Mouse (Mus musculus): ENCODE measurements at regions not wholly inside any gene's neighbourhood (a gene's known extent, or its start where the extent isn't known, plus 50 kb on each side); places are given as distances from the start of the nearest gene placed in this dataset.

GRCm38 (mm10) chr12:26733822-26734557 is 265.0 kb downstream of the Cmpk2 start:
- Histone ChIP-seq H3K27me3 (ENCODE audit: control insufficient read depth, insufficient read depth, low read length) (no peaks in the 10 kb centered on the region), H3K4me2 (ENCODE audit: low read depth) (no peak overlapping the region), H3K4me1 (replicated peaks; ENCODE audit: control insufficient read depth in 2 of 2, insufficient read depth in 2 of 2, low read length in 1 of 2) (no peaks in the 10 kb centered on the region), H3K9me3 (ENCODE audit: control insufficient read depth, low read length) (no peaks in the 10 kb centered on the region), H3K9ac (replicated peaks) (no peak overlapping the region), H3K36me3 (replicated peaks; ENCODE audit: control insufficient read depth, insufficient read depth, low read depth) (no peaks in the 10 kb centered on the region), H3K27ac (no peak overlapping the region), H3K4me3 (ENCODE audit: insufficient read depth in 1 of 2, low read depth in 2 of 2, low read length in 2 of 2) (no peak overlapping the region)
- TF ChIP-seq EP300 (IDR thresholded peaks at IDR 0.05; ENCODE audit: low read depth) (no peak), CTCF (IDR thresholded peaks at IDR 0.05; ENCODE audit: low read depth) (no peak)
- DNase-seq (ENCODE audit: low read depth in 3 of 3, low spot score in 3 of 3) (no peak), ATAC-seq (ENCODE audit: insufficient read depth) (no peak)
- 40% methylated on average over 4 of the region's 4 CpGs for WGBS (ENCODE audit: insufficient replicate concordance)

GRCm38 (mm10) chr12:26723399-26723798 is 254.4 kb downstream of the Cmpk2 start:
- H3K9me3 ChIP-seq (ENCODE audit: control insufficient read depth, low read length), result no peaks in the 10 kb centered on the region
- no peaks in the 10 kb centered on the region for H3K36me3 ChIP-seq (replicated peaks; ENCODE audit: control insufficient read depth, insufficient read depth, low read depth)
- ATAC-seq (ENCODE audit: insufficient read depth), result no peak
- no peak overlapping the region for H3K4me3 ChIP-seq (ENCODE audit: insufficient read depth in 1 of 2, low read depth in 2 of 2, low read length in 2 of 2)
- H3K9ac ChIP-seq (replicated peaks), result no peak overlapping the region
- no peak overlapping the region for H3K27ac ChIP-seq
- no peak for DNase-seq (ENCODE audit: low read depth in 3 of 3, low spot score in 3 of 3)
- no peaks in the 10 kb centered on the region for H3K4me1 ChIP-seq (replicated peaks; ENCODE audit: control insufficient read depth in 2 of 2, insufficient read depth in 2 of 2, low read length in 1 of 2)
- TF ChIP-seq EP300 (IDR thresholded peaks at IDR 0.05; ENCODE audit: low read depth), result no peak
- TF ChIP-seq CTCF (IDR thresholded peaks at IDR 0.05; ENCODE audit: low read depth), result no peak
- H3K27me3 ChIP-seq (ENCODE audit: control insufficient read depth, insufficient read depth, low read length), result no peaks in the 10 kb centered on the region
- no peak overlapping the region for H3K4me2 ChIP-seq (ENCODE audit: low read depth)
- 24% methylated on average over 1 of the region's 1 CpGs for WGBS (ENCODE audit: insufficient replicate concordance)

- Histone ChIP-seq H3K27me3 (ENCODE audit: control insufficient read depth, insufficient read depth, low read length) (no peaks in the 10 kb centered on the region), H3K36me3 (replicated peaks; ENCODE audit: control insufficient read depth, insufficient read depth, low read depth) (no peaks in the 10 kb centered on the region), H3K4me2 (ENCODE audit: low read depth) (no peak overlapping the region), H3K4me1 (replicated peaks; ENCODE audit: control insufficient read depth in 2 of 2, insufficient read depth in 2 of 2, low read length in 1 of 2) (no peaks in the 10 kb centered on the region), H3K4me3 (ENCODE audit: insufficient read depth in 1 of 2, low read depth in 2 of 2, low read length in 2 of 2) (no peak overlapping the region), H3K9me3 (ENCODE audit: control insufficient read depth, low read length) (no peaks in the 10 kb centered on the region), H3K27ac (no peak overlapping the region), H3K9ac (replicated peaks) (no peak overlapping the region)
- TF ChIP-seq EP300 (IDR thresholded peaks at IDR 0.05; ENCODE audit: low read depth) (no peak), CTCF (IDR thresholded peaks at IDR 0.05; ENCODE audit: low read depth) (no peak)
- ATAC-seq (ENCODE audit: insufficient read depth) (no peak), DNase-seq (ENCODE audit: low read depth in 3 of 3, low spot score in 3 of 3) (no peak)
- WGBS (ENCODE audit: insufficient replicate concordance), result 62% methylated on average over 1 of the region's 1 CpGs
These were observed 229.8 kb downstream of the Cmpk2 start for GRCm38 (mm10) chr12:26698838-26699237.

- H3K9me3 ChIP-seq (ENCODE audit: control insufficient read depth, low read length), result no peaks in the 10 kb centered on the region
- no peak for ATAC-seq (ENCODE audit: insufficient read depth)
- H3K4me2 ChIP-seq (ENCODE audit: low read depth), result no peak overlapping the region
- DNase-seq (ENCODE audit: low read depth in 3 of 3, low spot score in 3 of 3), result no peak
- no peak overlapping the region for H3K4me3 ChIP-seq (ENCODE audit: insufficient read depth in 1 of 2, low read depth in 2 of 2, low read length in 2 of 2)
- 63% methylated on average over 4 of the region's 4 CpGs for WGBS (ENCODE audit: insufficient replicate concordance)
- H3K4me1 ChIP-seq (replicated peaks; ENCODE audit: control insufficient read depth in 2 of 2, insufficient read depth in 2 of 2, low read length in 1 of 2), result no peaks in the 10 kb centered on the region
- no peak overlapping the region for H3K9ac ChIP-seq (replicated peaks)
- no peaks in the 10 kb centered on the region for H3K36me3 ChIP-seq (replicated peaks; ENCODE audit: control insufficient read depth, insufficient read depth, low read depth)
- no peak overlapping the region for H3K27ac ChIP-seq
- TF ChIP-seq EP300 (IDR thresholded peaks at IDR 0.05; ENCODE audit: low read depth) (no peak), CTCF (IDR thresholded peaks at IDR 0.05; ENCODE audit: low read depth) (no peak)
- H3K27me3 ChIP-seq (ENCODE audit: control insufficient read depth, insufficient read depth, low read length), result no peaks in the 10 kb centered on the region
These were observed 219.0 kb downstream of the Cmpk2 start for GRCm38 (mm10) chr12:26688048-26688447.

- H3K4me1 ChIP-seq (replicated peaks; ENCODE audit: control insufficient read depth in 2 of 2, insufficient read depth in 2 of 2, low read length in 1 of 2), result no peaks in the 10 kb centered on the region
- ATAC-seq (ENCODE audit: insufficient read depth) (no peak), DNase-seq (ENCODE audit: low read depth in 3 of 3, low spot score in 3 of 3) (no peak)
- TF ChIP-seq EP300 (IDR thresholded peaks at IDR 0.05; ENCODE audit: low read depth) (no peak), CTCF (IDR thresholded peaks at IDR 0.05; ENCODE audit: low read depth) (no peak)
- H3K27me3 ChIP-seq (ENCODE audit: control insufficient read depth, insufficient read depth, low read length), result no peaks in the 10 kb centered on the region
- no peak overlapping the region for H3K9ac ChIP-seq (replicated peaks)
- H3K4me3 ChIP-seq (ENCODE audit: insufficient read depth in 1 of 2, low read depth in 2 of 2, low read length in 2 of 2), result no peak overlapping the region
- H3K36me3 ChIP-seq (replicated peaks; ENCODE audit: control insufficient read depth, insufficient read depth, low read depth), result no peaks in the 10 kb centered on the region
- H3K9me3 ChIP-seq (ENCODE audit: control insufficient read depth, low read length), result no peaks in the 10 kb centered on the region
- no peak overlapping the region for H3K4me2 ChIP-seq (ENCODE audit: low read depth)
- WGBS (ENCODE audit: insufficient replicate concordance), result 49% methylated on average over 3 of the region's 3 CpGs
- no peak overlapping the region for H3K27ac ChIP-seq
These were observed 211.6 kb downstream of the Cmpk2 start for GRCm38 (mm10) chr12:26680568-26680947.
